Mouse (Mus musculus): Measurements from ENCODE around the gene Pnpla8.
"Not testable (repeated sequence)": the region's sequence is repeated elsewhere in the genome, so short reads cannot be mapped to it uniquely, and the experiment has no call there.

The Pnpla8 gene

GRCm38 (mm10) chr12:44274125-44274835, 53.1 kb downstream of the Pnpla8 start:
- DNase-seq = no peak

GRCm38 (mm10) chr12:44280147-44280546, 59.0 kb downstream of the Pnpla8 start:
- DNase-seq = not testable (repeated sequence)

GRCm38 (mm10) chr12:44281534-44281933, 60.4 kb downstream of the Pnpla8 start:
- DNase-seq = no peak

- peak; percentile 2 for DNase-seq
Observed at GRCm38 (mm10) chr12:44283378-44283777, 62.2 kb downstream of the Pnpla8 start.

GRCm38 (mm10) chr12:44286992-44287391, 65.8 kb downstream of the Pnpla8 start:
- DNase-seq = no peak

GRCm38 (mm10) chr12:44292281-44292680, 71.1 kb downstream of the Pnpla8 start:
- peak; percentile 63 for DNase-seq

GRCm38 (mm10) chr12:44300793-44301192, 79.6 kb downstream of the Pnpla8 start:
- no peak for DNase-seq

GRCm38 (mm10) chr12:44304012-44304411, 82.8 kb downstream of the Pnpla8 start:
- DNase-seq = no peak

- no peak for DNase-seq
Observed at GRCm38 (mm10) chr12:44304869-44305268, 83.7 kb downstream of the Pnpla8 start.

- DNase-seq = no peak
Observed at GRCm38 (mm10) chr12:44308221-44308620, 87.1 kb downstream of the Pnpla8 start.

- no peak for DNase-seq
Observed at GRCm38 (mm10) chr12:44315212-44315611, 94.0 kb downstream of the Pnpla8 start.

- no peak for DNase-seq
Observed at GRCm38 (mm10) chr12:44325091-44325490, 103.9 kb downstream of the Pnpla8 start.

- no peak for DNase-seq
Observed at GRCm38 (mm10) chr12:44327452-44327851, 106.3 kb downstream of the Pnpla8 start.

GRCm38 (mm10) chr12:44328381-44329315, 107.5 kb downstream of the Pnpla8 start, which contains the start of gene Nrcam:
Nrcam (plus strand) TSS chr12:44328885.
- peak; percentile 19 for DNase-seq

GRCm38 (mm10) chr12:44329316-44330215, 108.4 kb downstream of the Pnpla8 start:
- DNase-seq = peak; percentile 6

GRCm38 (mm10) chr12:44330216-44330719, 109.1 kb downstream of the Pnpla8 start:
- no peak for DNase-seq

GRCm38 (mm10) chr12:44337136-44337640, 116.0 kb downstream of the Pnpla8 start:
- no peak for DNase-seq

GRCm38 (mm10) chr12:44338195-44338622, 117.0 kb downstream of the Pnpla8 start:
- no peak for DNase-seq

- DNase-seq = no peak
Observed at GRCm38 (mm10) chr12:44344075-44344474, 122.9 kb downstream of the Pnpla8 start.

GRCm38 (mm10) chr12:44345251-44345650, 124.1 kb downstream of the Pnpla8 start:
- DNase-seq = no peak

GRCm38 (mm10) chr12:44346143-44346542, 125.0 kb downstream of the Pnpla8 start:
- DNase-seq = no peak

- no peak for DNase-seq
Observed at GRCm38 (mm10) chr12:44355116-44355515, 133.9 kb downstream of the Pnpla8 start.
